Mouse (Mus musculus): Measurements from ENCODE around the gene Zhx3. TPM values are rescaled to one million over a fixed set of nuclear protein-coding genes. Genes with fewer than 3 reads are reported as not detected.

Zhx3 gene
- polyA plus RNA-seq, 1 experiment from 2014 or later, result 14.6 TPM

DNA sequence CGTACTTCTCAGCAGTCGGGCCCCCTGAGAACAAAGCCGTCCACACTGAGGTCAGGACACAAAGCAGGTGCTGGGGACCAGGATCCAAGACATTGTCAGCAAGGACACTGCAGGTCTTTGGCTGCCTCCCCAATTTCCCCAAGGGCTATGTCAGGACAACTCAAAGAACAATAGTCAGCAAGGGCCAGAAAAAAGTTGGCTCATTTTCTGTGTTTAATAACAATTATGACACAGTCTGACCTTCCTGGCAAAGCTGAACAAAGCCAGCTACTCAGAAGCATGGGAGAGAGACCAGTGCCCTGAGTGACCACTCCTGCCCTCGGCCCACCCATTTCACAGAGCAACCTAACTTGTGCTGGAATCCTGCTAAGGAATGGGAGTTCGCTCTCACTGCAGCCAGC, 106.4 kb downstream of the Zhx3 start:
- ChIA-PET POLR2A (interaction anchor here (1.0 kb wide), 1 partner anchor 35 kb away, joined by 4 read pairs; the partner anchor contains the start of gene Plcg1), CTCF (interaction anchor here (2.4 kb wide), 1 partner anchor 119 kb away, joined by 7 read pairs; no protein-coding TSS in a partner anchor)
- no peaks in the 10 kb centered on the region for H3K27me3 ChIP-seq
- in situ Hi-C loops (cut with MboI; ENCODE audit: low pct_unique_long_range_greater_than_20kb), result no loop called here
- DNase-seq (ENCODE audit: low read depth, low spot score) (no peak), ATAC-seq (no peak)
- TF ChIP-seq CTCF (IDR thresholded peaks at IDR 0.05), result no peak

- POLR2A ChIA-PET, result interaction anchor here (0.7 kb wide), 1 partner anchor 36 kb away, joined by 3 read pairs; no protein-coding TSS in a partner anchor
- in situ Hi-C loops (cut with MboI; ENCODE audit: low pct_unique_long_range_greater_than_20kb), result no loop called here
These were observed 107.7 kb downstream of the Zhx3 start for GRCm38 (mm10) chr2:160765096-160765495.

DNA sequence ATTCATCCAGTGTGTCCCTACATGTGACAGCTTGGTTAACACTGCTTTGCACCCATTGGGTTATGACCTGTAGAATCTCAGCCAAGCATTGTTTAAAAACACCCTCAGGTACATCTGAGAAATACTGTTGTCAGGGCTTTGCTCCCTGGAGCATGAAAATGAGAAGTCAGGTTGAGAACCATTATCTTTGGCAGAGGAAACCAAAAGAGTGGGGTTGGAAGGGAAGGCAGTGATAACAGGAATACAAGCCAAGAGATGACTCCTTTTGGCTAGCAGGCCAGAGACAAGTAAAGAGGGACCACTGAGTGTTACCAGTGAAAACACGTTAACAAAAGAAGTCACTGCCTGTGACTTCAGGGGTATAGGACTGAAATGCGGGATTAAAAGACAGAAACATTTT, 108.4 kb downstream of the Zhx3 start:
- ATAC-seq (no peak), DNase-seq (ENCODE audit: low read depth, low spot score) (no peak)
- TF ChIP-seq CTCF (IDR thresholded peaks at IDR 0.05), result no peak
- H3K27me3 ChIP-seq, result no peaks in the 10 kb centered on the region
- CTCF ChIA-PET, result interaction anchor here (1.1 to 3.2 kb wide), 2 partner anchors 21 to 121 kb away, joined by 3 to 11 read pairs; no protein-coding TSS in a partner anchor
- POLR2A ChIA-PET, result interaction anchor here (0.8 kb wide), 1 partner anchor 121 kb away, joined by 3 read pairs; no protein-coding TSS in a partner anchor
- in situ Hi-C loops (cut with MboI; ENCODE audit: low pct_unique_long_range_greater_than_20kb), result no loop called here

More at GRCm38 (mm10) chr2:160765096-160765495, 107.7 kb downstream of the Zhx3 start:
- no peak for ATAC-seq
- CTCF ChIA-PET, result interaction anchor here (1.1 to 3.2 kb wide), 2 partner anchors 20 to 120 kb away, joined by 3 to 11 read pairs; no protein-coding TSS in a partner anchor
- no peak for TF ChIP-seq CTCF (IDR thresholded peaks at IDR 0.05)
- no peak for DNase-seq (ENCODE audit: low read depth, low spot score)
- no peaks in the 10 kb centered on the region for H3K27me3 ChIP-seq

- ChIA-PET CTCF (interaction anchor here (1.3 to 3.2 kb wide), 2 partner anchors 19 to 121 kb away, joined by 5 to 11 read pairs; no protein-coding TSS in a partner anchor), POLR2A (interaction anchor here (0.7 to 0.8 kb wide), 2 partner anchors 82 to 121 kb away, joined by 3 read pairs; no protein-coding TSS in a partner anchor)
- no peak for DNase-seq (ENCODE audit: low read depth, low spot score)
- TF ChIP-seq CTCF (IDR thresholded peaks at IDR 0.05), result no peak
- ATAC-seq, result no peak
- in situ Hi-C loops (cut with MboI; ENCODE audit: low pct_unique_long_range_greater_than_20kb), result no loop called here
- no peaks in the 10 kb centered on the region for H3K27me3 ChIP-seq
These were observed 109.0 kb downstream of the Zhx3 start for GRCm38 (mm10) chr2:160763816-160764215.

DNA sequence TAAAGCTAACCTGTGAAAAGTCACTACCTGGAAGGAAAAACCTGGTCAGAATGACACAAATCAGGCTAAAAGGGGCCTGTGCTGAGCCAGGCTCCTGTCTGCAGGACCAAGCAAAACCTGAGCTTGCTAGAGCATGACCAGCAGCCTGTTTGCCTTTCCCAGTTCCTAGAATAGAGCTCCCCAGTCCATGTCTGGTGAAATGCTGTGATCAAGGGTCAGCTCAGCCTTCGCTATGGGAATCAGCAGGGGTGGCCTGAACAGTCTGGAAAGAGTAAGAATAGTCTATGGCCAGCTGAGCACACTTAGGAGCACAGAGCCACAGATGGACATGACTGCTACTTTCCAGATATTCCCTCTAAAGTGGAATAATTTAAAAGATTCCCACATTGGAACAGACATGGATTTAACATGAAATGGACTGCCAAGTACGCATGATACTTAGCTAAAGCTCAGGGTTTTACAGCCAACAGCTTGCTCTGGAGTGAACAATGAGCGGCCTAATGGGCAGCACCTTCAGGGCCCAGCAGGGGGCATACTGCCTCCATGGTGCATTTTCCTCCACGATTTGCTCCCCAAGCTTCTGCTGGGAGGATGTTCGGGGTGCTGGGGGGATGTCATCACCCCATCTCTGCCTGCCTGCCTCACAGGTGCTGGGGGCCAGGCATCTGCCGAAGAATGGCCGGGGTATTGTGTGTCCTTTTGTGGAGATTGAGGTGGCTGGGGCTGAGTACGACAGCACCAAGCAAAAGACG, 112.2 kb downstream of the Zhx3 start:
- ATAC-seq (no peak), DNase-seq (ENCODE audit: low read depth, low spot score) (no peak)
- no peaks in the 10 kb centered on the region for H3K27me3 ChIP-seq
- POLR2A ChIA-PET, result no interaction called here
- in situ Hi-C loops (cut with MboI; ENCODE audit: low pct_unique_long_range_greater_than_20kb), result no loop called here
- CTCF ChIA-PET, result interaction anchor here (0.7 to 3.3 kb wide), 12 partner anchors 12 to 124 kb away, joined by 3 to 25 read pairs (median 4); partner anchors contain the start of gene Lpin3
- TF ChIP-seq CTCF (IDR thresholded peaks at IDR 0.05), result no peak

DNA sequence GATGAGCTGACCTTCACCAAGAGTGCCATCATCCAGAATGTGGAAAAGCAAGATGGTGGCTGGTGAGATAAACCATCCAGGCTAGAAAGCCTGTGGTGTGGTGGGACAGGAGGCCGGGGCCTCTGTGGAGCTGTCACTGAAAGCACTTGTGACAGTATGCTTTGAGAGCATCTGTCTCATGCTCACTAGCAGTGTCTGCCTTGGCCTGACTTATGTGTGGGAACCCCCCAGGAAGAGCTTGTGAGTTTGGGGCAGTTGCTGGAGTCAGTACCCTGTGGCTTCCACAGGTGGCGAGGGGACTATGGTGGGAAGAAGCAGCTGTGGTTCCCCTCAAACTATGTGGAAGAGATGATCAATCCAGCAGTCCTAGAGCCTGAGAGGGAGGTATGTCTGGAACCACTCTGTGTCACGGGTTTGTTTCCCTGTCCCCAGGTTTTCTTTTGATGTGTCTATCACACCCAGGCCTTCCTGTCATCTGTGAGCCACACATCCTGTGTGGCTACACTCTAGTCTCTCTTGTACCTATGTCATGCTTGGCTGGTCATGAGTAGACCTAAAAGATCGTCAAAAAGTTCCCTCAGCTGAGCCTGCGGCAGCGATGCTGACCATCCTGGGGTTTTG, 116.1 kb downstream of the Zhx3 start:
- no peak for TF ChIP-seq CTCF (IDR thresholded peaks at IDR 0.05)
- ChIA-PET POLR2A (interaction anchor here (0.6 kb wide), 1 partner anchor 165 kb away, joined by 4 read pairs; no protein-coding TSS in a partner anchor), CTCF (interaction anchor here (1.3 to 4.1 kb wide), 2 partner anchors 13 to 128 kb away, joined by 5 to 12 read pairs; no protein-coding TSS in a partner anchor)
- no peak for ATAC-seq
- H3K27me3 ChIP-seq, result no peaks in the 10 kb centered on the region
- in situ Hi-C loops (cut with MboI; ENCODE audit: low pct_unique_long_range_greater_than_20kb), result no loop called here
- DNase-seq (ENCODE audit: low read depth, low spot score), result no peak

- DNase-seq (ENCODE audit: low read depth, low spot score) (no peak), ATAC-seq (no peak)
- H3K27me3 ChIP-seq, result no peaks in the 10 kb centered on the region
- POLR2A ChIA-PET, result no interaction called here
- CTCF ChIA-PET, result interaction anchor here (1.0 to 1.6 kb wide), 2 partner anchors 38 to 134 kb away, joined by 3 to 4 read pairs; no protein-coding TSS in a partner anchor
- in situ Hi-C loops (cut with MboI; ENCODE audit: low pct_unique_long_range_greater_than_20kb), result no loop called here
- no peak for TF ChIP-seq CTCF (IDR thresholded peaks at IDR 0.05)
These were observed 125.7 kb downstream of the Zhx3 start for GRCm38 (mm10) chr2:160747075-160747474.

DNA sequence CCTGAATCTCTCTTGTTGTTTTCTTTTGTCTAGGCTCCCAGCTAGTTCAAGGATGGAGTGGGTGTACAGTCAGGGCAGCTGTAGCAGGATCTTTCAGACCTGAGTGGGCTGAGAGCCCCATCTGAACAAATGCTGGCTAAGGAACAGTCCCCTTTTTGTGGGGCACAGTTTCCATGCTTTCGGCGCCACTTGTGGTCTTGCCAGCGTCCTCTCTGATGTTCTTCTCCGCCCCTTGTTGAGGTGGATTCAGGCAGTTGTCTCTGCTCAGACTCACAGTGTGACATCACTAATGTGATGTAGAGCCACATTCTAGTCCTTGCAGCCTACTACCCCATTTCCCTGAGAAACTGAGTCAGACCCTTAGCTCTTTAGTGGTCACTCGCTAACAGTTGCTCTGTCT, 126.2 kb downstream of the Zhx3 start:
- POLR2A ChIA-PET, result no interaction called here
- CTCF ChIA-PET, result interaction anchor here (0.8 to 1.6 kb wide), 3 partner anchors 8 to 135 kb away, joined by 3 to 4 read pairs (median 4); no protein-coding TSS in a partner anchor
- TF ChIP-seq CTCF (IDR thresholded peaks at IDR 0.05), result no peak
- no peaks in the 10 kb centered on the region for H3K27me3 ChIP-seq
- no peak for ATAC-seq
- no peak for DNase-seq (ENCODE audit: low read depth, low spot score)
- in situ Hi-C loops (cut with MboI; ENCODE audit: low pct_unique_long_range_greater_than_20kb), result no loop called here

GRCm38 (mm10) chr2:160745497-160745896, 127.3 kb downstream of the Zhx3 start:
- DNase-seq (ENCODE audit: low read depth, low spot score) (no peak), ATAC-seq (no peak)
- in situ Hi-C loops (cut with MboI; ENCODE audit: low pct_unique_long_range_greater_than_20kb), result no loop called here
- no peak for TF ChIP-seq CTCF (IDR thresholded peaks at IDR 0.05)
- ChIA-PET CTCF (interaction anchor here (0.9 to 2.4 kb wide), 4 partner anchors 18 to 140 kb away, joined by 3 to 19 read pairs (median 4); no protein-coding TSS in a partner anchor), POLR2A (no interaction called here)
- no peaks in the 10 kb centered on the region for H3K27me3 ChIP-seq

GRCm38 (mm10) chr2:160744823-160745210, 128.0 kb downstream of the Zhx3 start:
- no peak for DNase-seq (ENCODE audit: low read depth, low spot score)

More at GRCm38 (mm10) chr2:160744823-160745210, 128.0 kb downstream of the Zhx3 start:
- TF ChIP-seq CTCF (IDR thresholded peaks at IDR 0.05), result no peak
- no peak for ATAC-seq
- ChIA-PET CTCF (interaction anchor here (0.9 to 2.4 kb wide), 12 partner anchors 10 to 141 kb away, joined by 3 to 19 read pairs (median 7); no protein-coding TSS in a partner anchor), POLR2A (no interaction called here)
- no peaks in the 10 kb centered on the region for H3K27me3 ChIP-seq
- in situ Hi-C loops (cut with MboI; ENCODE audit: low pct_unique_long_range_greater_than_20kb), result no loop called here
